Mouse (Mus musculus) lung, embryonic 15.5 days (tissue): Measurements from ENCODE around the gene 4930519G04Rik. TPM values are rescaled to one million over a fixed set of nuclear protein-coding genes. Genes with fewer than 3 reads are reported as not detected.
"Not testable (repeated sequence)": the region's sequence is repeated elsewhere in the genome, so short reads cannot be mapped to it uniquely, and the experiment has no call there.

Experiments used
- ATAC-seq: fragments of 200-750 bp; cut with Nextera tagmentation; 2 replicates; pipeline ENCODE4 v1.8.0; 2017; ENCODE audit warnings: moderate number of reproducible peaks, borderline replicate concordance; ENCODE audit not compliant: low FRiP score, low TSS enrichment; ENCODE audit errors: extremely low read depth
- H3K27ac ChIP-seq: fragments of 300-500 bp; sonication (generic); 2 replicates; pipeline ENCODE4 v1.5.1; 2015; ENCODE audit warnings: moderate library complexity, mild to moderate bottlenecking, inconsistent platforms
- H3K27me3 ChIP-seq: fragments of 300-500 bp; sonication (generic); 2 replicates; pipeline ENCODE4 v1.6.1; 2015; ENCODE audit warnings: inconsistent platforms
- H3K36me3 ChIP-seq: fragments of 300-500 bp; sonication (generic); 2 replicates; pipeline ENCODE4 v1.6.1; 2015; ENCODE audit warnings: inconsistent platforms
- H3K4me1 ChIP-seq: fragments of 300-500 bp; sonication (generic); 2 replicates; pipeline ENCODE4 v1.6.1; 2015; ENCODE audit warnings: inconsistent platforms
- H3K4me2 ChIP-seq: fragments of 300-500 bp; sonication (generic); 2 replicates; pipeline ENCODE4 v1.6.1; 2015; ENCODE audit warnings: inconsistent platforms, mild to moderate bottlenecking, moderate library complexity
- H3K4me3 ChIP-seq: fragments of 300-500 bp; sonication (generic); 2 replicates; pipeline ENCODE4 v1.5.1; 2015; ENCODE audit warnings: mild to moderate bottlenecking, inconsistent platforms
- H3K9ac ChIP-seq: fragments of 300-500 bp; sonication (generic); 2 replicates; pipeline ENCODE4 v1.6.1; 2015; ENCODE audit warnings: inconsistent platforms
- H3K9me3 ChIP-seq: fragments of 300-500 bp; sonication (generic); 2 replicates; pipeline ENCODE4 v1.6.1; 2016; ENCODE audit warnings: inconsistent platforms
- WGBS: fragments of 180-500 bp; shearing (Covaris S2); methylation state at CpG from one replicate; pipeline ENCODE4 v1.1.7; 2015; 5-methylcytosine and 5-hydroxymethylcytosine counted together
- polyA plus RNA-seq: library from polyadenylated mRNA; unstranded; fragments of >200 nt; fragmentation: Nextera tagmentation; extraction: Ambion mirVana; gene quantifications from 2 replicates; pipeline ENCODE4 v1.2.1, GENCODE M21; 2015

Gene 4930519G04Rik
- polyA plus RNA-seq, 1 experiment from 2014 or later = not detected

- no peak overlapping the region for H3K4me3 ChIP-seq
- no peaks in the 10 kb centered on the region for H3K27me3 ChIP-seq
- no peaks in the 10 kb centered on the region for H3K4me1 ChIP-seq
- ATAC-seq = no peak
- H3K9ac ChIP-seq = no peak overlapping the region
- no peak overlapping the region for H3K4me2 ChIP-seq
- no peaks in the 10 kb centered on the region for H3K36me3 ChIP-seq
- no peak overlapping the region for H3K27ac ChIP-seq
- 68% methylated on average over 5 of the region's 5 CpGs for WGBS
- no peaks in the 10 kb centered on the region for H3K9me3 ChIP-seq
These were observed 62.4 kb downstream of the 4930519G04Rik start for GRCm38 (mm10) chr5:114915854-114916253.

- Histone ChIP-seq H3K27ac (no peak overlapping the region), H3K27me3 (no peaks in the 10 kb centered on the region), H3K4me2 (no peak overlapping the region), H3K9me3 (no peaks in the 10 kb centered on the region), H3K36me3 (no peaks in the 10 kb centered on the region), H3K9ac (no peak overlapping the region), H3K4me1 (no peaks in the 10 kb centered on the region), H3K4me3 (no peak overlapping the region)
- WGBS = 67% methylated on average over 4 of the region's 4 CpGs
- no peak for ATAC-seq
These were observed 63.3 kb downstream of the 4930519G04Rik start for GRCm38 (mm10) chr5:114916777-114917176.

GRCm38 (mm10) chr5:114917357-114917756 is 63.9 kb downstream of the 4930519G04Rik start:
- H3K9me3 ChIP-seq, H3K27me3 ChIP-seq, ATAC-seq, H3K4me1 ChIP-seq, H3K4me2 ChIP-seq, H3K36me3 ChIP-seq, H3K27ac ChIP-seq, H3K4me3 ChIP-seq, H3K9ac ChIP-seq: not testable (repeated sequence)
- WGBS = 86% methylated on average over 5 of the region's 5 CpGs

- Histone ChIP-seq H3K9ac (no peak overlapping the region), H3K4me2 (no peak overlapping the region), H3K36me3 (no peaks in the 10 kb centered on the region), H3K9me3 (no peaks in the 10 kb centered on the region), H3K4me1 (peaks cover 11% of the 10 kb centered on the region), H3K27ac (no peak overlapping the region), H3K27me3 (no peaks in the 10 kb centered on the region), H3K4me3 (no peak overlapping the region)
- 67% methylated on average over 19 of the region's 19 CpGs for WGBS
- ATAC-seq = no peak
These were observed 68.3 kb downstream of the 4930519G04Rik start for GRCm38 (mm10) chr5:114921551-114922365.

GRCm38 (mm10) chr5:114922366-114922731 is 68.9 kb downstream of the 4930519G04Rik start:
- no peaks in the 10 kb centered on the region for H3K36me3 ChIP-seq
- no peaks in the 10 kb centered on the region for H3K9me3 ChIP-seq
- 58% methylated on average over 10 of the region's 10 CpGs for WGBS
- no peaks in the 10 kb centered on the region for H3K27me3 ChIP-seq
- H3K27ac ChIP-seq = no peak overlapping the region
- no peak overlapping the region for H3K4me3 ChIP-seq
- no peak overlapping the region for H3K9ac ChIP-seq
- ATAC-seq = no peak
- peaks cover 11% of the 10 kb centered on the region for H3K4me1 ChIP-seq
- no peak overlapping the region; the same call in 1 of the 2 replicates for H3K4me2 ChIP-seq

GRCm38 (mm10) chr5:114922998-114923473 is 69.6 kb downstream of the 4930519G04Rik start, which contains the start of gene Oasl1:
Gene Oasl1, plus strand, starts transcription at chr5:114923240.
- Histone ChIP-seq H3K27ac (no peak within 1 kb of the TSS), H3K4me3 (peak within 1 kb of the TSS; percentile 35), H3K4me2 (peak within 1 kb of the TSS; percentile 53), H3K4me1 (peaks cover 11% of the 10 kb centered on the region), H3K9ac (no peak within 1 kb of the TSS), H3K27me3 (no peaks in the 10 kb centered on the region), H3K9me3 (no peaks in the 10 kb centered on the region), H3K36me3 (no peaks in the 10 kb centered on the region)
- peak; percentile 52; the same call in 1 of the 2 replicates for ATAC-seq
- 17% methylated on average over 15 of the region's 15 CpGs for WGBS

- 73% methylated on average over 1 of the region's 1 CpGs for WGBS
- no peaks in the 10 kb centered on the region for H3K36me3 ChIP-seq
- ATAC-seq = no peak
- H3K27me3 ChIP-seq = no peaks in the 10 kb centered on the region
- no peak overlapping the region for H3K4me3 ChIP-seq
- H3K9me3 ChIP-seq = no peaks in the 10 kb centered on the region
- no peak overlapping the region for H3K27ac ChIP-seq
- no peak overlapping the region for H3K9ac ChIP-seq
- H3K4me2 ChIP-seq = no peak overlapping the region
- H3K4me1 ChIP-seq = peaks cover 11% of the 10 kb centered on the region
These were observed 72.8 kb downstream of the 4930519G04Rik start for GRCm38 (mm10) chr5:114926153-114926684.

GRCm38 (mm10) chr5:114926753-114927152 is 73.3 kb downstream of the 4930519G04Rik start:
- no peak for ATAC-seq
- 80% methylated on average over 9 of the region's 9 CpGs for WGBS
- no peak overlapping the region for H3K27ac ChIP-seq

GRCm38 (mm10) chr5:114931626-114932025 is 78.2 kb downstream of the 4930519G04Rik start:
- H3K9ac ChIP-seq = no peak overlapping the region
- no peaks in the 10 kb centered on the region for H3K9me3 ChIP-seq

More at GRCm38 (mm10) chr5:114926753-114927152, 73.3 kb downstream of the 4930519G04Rik start:
- Histone ChIP-seq H3K27me3 (no peaks in the 10 kb centered on the region), H3K36me3 (no peaks in the 10 kb centered on the region), H3K4me1 (peaks cover 11% of the 10 kb centered on the region), H3K9me3 (no peaks in the 10 kb centered on the region), H3K4me3 (no peak overlapping the region), H3K9ac (no peak overlapping the region), H3K4me2 (no peak overlapping the region)

GRCm38 (mm10) chr5:114933206-114933605 is 79.7 kb downstream of the 4930519G04Rik start:
- Histone ChIP-seq H3K27me3 (no peaks in the 10 kb centered on the region), H3K4me3 (no peak overlapping the region), H3K4me2 (no peak overlapping the region), H3K36me3 (no peaks in the 10 kb centered on the region), H3K4me1 (no peaks in the 10 kb centered on the region), H3K27ac (no peak overlapping the region), H3K9me3 (no peaks in the 10 kb centered on the region), H3K9ac (no peak overlapping the region)
- 72% methylated on average over 8 of the region's 8 CpGs for WGBS
- ATAC-seq = no peak

More at GRCm38 (mm10) chr5:114931626-114932025, 78.2 kb downstream of the 4930519G04Rik start:
- no peak overlapping the region for H3K4me3 ChIP-seq
- H3K4me1 ChIP-seq = no peaks in the 10 kb centered on the region
- H3K36me3 ChIP-seq = no peaks in the 10 kb centered on the region
- no peak overlapping the region for H3K27ac ChIP-seq
- H3K27me3 ChIP-seq = no peaks in the 10 kb centered on the region
- H3K4me2 ChIP-seq = no peak overlapping the region
- WGBS = 43% methylated on average over 5 of the region's 5 CpGs
- ATAC-seq = no peak
